Mouse (Mus musculus) forebrain, embryonic 16.5 days (tissue): Measurements from ENCODE around the gene Syt9. TPM values are rescaled to one million over a fixed set of nuclear protein-coding genes. Genes with fewer than 3 reads are reported as not detected.

ENCODE experiments used
- ATAC-seq: fragments of 200-750 bp; cut with Nextera tagmentation; 2 replicates; pipeline ENCODE4 v1.8.0; 2017; ENCODE audit warnings: mild to moderate bottlenecking, moderate library complexity
- H3K27ac ChIP-seq: fragments of 300-500 bp; sonication (generic); 2 replicates; pipeline ENCODE4 v1.5.1; 2014; ENCODE audit warnings: low read length, control low read depth
- H3K27me3 ChIP-seq: fragments of 300-500 bp; sonication (generic); replicated peaks from 2 replicates; pipeline ENCODE4 v1.6.1; 2014; ENCODE audit warnings: low read length; ENCODE audit not compliant: control insufficient read depth, insufficient read depth
- H3K36me3 ChIP-seq: fragments of 300-500 bp; sonication (generic); 2 replicates; pipeline ENCODE4 v1.6.1; 2014; ENCODE audit not compliant: control insufficient read depth, insufficient read depth
- H3K4me1 ChIP-seq: fragments of 300-500 bp; sonication (generic); replicated peaks from 2 replicates; pipeline ENCODE4 v1.6.1; 2014; ENCODE audit warnings: low read length; ENCODE audit not compliant: control insufficient read depth, insufficient read depth
- H3K4me2 ChIP-seq: fragments of 300-500 bp; sonication (generic); 2 replicates; pipeline ENCODE4 v1.6.1; 2014; ENCODE audit warnings: mild to moderate bottlenecking, low read length, control low read depth
- H3K4me3 ChIP-seq: fragments of 300-500 bp; sonication (generic); replicated peaks from 2 replicates; pipeline ENCODE4 v1.5.1; 2014; ENCODE audit warnings: mild to moderate bottlenecking, low read length, control low read depth
- H3K9ac ChIP-seq: fragments of 300-500 bp; sonication (generic); replicated peaks from 2 replicates; pipeline ENCODE4 v1.6.1; 2014; ENCODE audit warnings: low read depth, low read length, control low read depth
- H3K9me3 ChIP-seq: fragments of 300-500 bp; sonication (generic); 2 replicates; pipeline ENCODE4 v1.6.1; 2016; ENCODE audit warnings: low read length; ENCODE audit not compliant: control insufficient read depth
- WGBS: fragments of 180-500 bp; shearing (Covaris S2); extraction: QIAGEN DNeasy Blood & Tissue Kit; methylation state at CpG from one replicate; pipeline ENCODE4 v1.1.7; 2014; 5-methylcytosine and 5-hydroxymethylcytosine counted together
- polyA plus RNA-seq: library from polyadenylated mRNA; unstranded; fragments of >200 nt; fragmentation: Nextera tagmentation; extraction: Ambion mirVana; gene quantifications from 2 replicates; pipeline ENCODE4 v1.2.1, GENCODE M21; 2015

Gene Syt9
- polyA plus RNA-seq, 1 experiment from 2014 or later: 8.2 TPM

DNA sequence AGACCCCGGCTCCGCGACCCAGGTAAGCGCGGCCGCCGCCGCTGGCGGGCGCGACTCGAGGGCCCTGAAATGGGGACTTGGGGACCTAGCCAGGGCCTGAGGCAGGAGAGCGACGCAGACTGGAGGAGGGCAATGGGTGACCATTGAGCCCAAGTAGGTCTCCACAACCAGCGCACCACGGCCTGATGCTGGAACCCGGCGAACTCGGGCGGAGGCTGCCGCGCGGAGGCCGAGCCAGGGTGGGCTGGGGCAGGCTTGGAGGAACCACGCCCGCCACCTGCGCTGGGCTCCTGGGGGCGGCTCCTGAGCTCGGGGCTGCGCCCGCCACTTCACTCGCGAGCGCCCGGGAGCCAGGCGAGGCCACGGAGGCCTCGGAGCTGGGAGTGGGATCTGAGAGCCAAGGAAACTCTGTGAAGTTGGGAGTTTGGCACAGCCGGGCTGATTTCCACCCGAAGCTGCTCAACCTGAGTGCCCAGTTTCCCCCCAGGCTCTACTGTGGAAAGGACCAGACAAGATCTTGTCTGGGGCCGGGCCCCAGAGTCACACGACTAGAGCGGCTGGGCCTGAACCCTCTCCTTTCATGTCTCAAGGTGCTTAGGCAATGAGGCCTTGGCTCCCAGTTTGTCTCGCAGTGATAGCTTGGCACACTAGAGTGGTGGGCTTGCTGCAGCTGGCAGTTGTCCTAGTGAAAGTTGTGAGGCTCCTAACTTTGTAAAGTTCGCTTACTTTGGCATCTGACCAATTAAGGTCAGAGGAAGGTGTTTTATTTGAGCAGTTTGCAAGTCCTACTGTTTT is 795 bp downstream of the Syt9 start:
- Histone ChIP-seq H3K27me3 (peaks cover 2% of the 10 kb centered on the region; the same call in 1 of the 2 replicates), H3K27ac (no peak overlapping the region), H3K9me3 (no peaks in the 10 kb centered on the region), H3K4me1 (peaks cover 11% of the 10 kb centered on the region), H3K4me3 (peak overlapping the region; percentile 75), H3K9ac (peak overlapping the region; percentile 71), H3K4me2 (peak overlapping the region; percentile 97), H3K36me3 (no peaks in the 10 kb centered on the region)
- ATAC-seq: peak; percentile 45
- 1% methylated on average over 44 of the region's 45 CpGs for WGBS

DNA sequence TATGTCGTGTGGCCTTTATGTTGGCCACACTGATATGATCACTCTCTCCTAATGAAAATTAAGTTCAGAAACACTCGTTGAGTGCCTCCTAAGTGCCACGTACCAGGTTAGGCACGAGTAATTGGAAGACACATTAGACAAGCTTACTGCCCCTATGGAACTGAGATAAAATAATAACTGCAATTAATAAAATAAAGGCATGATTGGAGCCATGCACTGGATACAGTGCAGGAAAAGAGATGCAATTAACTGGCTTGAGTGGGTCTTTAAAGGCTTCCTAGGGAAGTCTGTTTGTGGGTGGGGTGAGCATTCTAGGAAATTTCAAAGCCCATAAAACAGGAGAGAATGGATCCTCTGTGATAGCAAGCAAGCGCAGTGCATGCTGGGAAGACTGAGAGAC is 10.0 kb downstream of the Syt9 start:
- no peak overlapping the region for H3K27ac ChIP-seq
- ATAC-seq: no peak
- H3K36me3 ChIP-seq: no peaks in the 10 kb centered on the region
- no peaks in the 10 kb centered on the region for H3K27me3 ChIP-seq
- WGBS: 74% methylated on average over 5 of the region's 5 CpGs
- no peak overlapping the region for H3K9ac ChIP-seq
- no peak overlapping the region for H3K4me3 ChIP-seq
- no peak overlapping the region for H3K4me2 ChIP-seq
- H3K9me3 ChIP-seq: no peaks in the 10 kb centered on the region
- no peaks in the 10 kb centered on the region for H3K4me1 ChIP-seq

DNA sequence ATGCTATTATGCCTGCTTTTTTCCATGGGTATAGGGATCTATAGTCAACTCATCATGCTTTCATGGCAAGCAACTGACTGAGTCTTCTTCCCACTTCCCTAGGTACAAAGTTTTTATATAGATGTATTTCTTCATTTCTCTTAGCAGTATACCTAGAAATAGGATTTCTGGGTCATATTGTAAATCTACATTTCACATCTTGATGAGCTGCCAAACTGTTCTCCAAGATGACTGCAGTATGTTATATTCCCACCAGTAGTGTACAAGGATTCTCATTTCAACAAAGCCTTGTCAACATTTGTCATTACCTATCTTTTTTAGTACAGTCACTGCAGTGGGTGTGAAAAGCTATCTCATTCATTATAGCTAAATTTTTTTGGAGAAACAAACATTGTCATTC is 19.1 kb downstream of the Syt9 start:
- no peak for ATAC-seq
- Histone ChIP-seq H3K9me3 (no peaks in the 10 kb centered on the region), H3K27ac (no peak overlapping the region), H3K4me3 (no peak overlapping the region), H3K27me3 (no peaks in the 10 kb centered on the region), H3K36me3 (no peaks in the 10 kb centered on the region), H3K4me2 (no peak overlapping the region), H3K9ac (no peak overlapping the region), H3K4me1 (peaks cover 3% of the 10 kb centered on the region; the same call in 1 of the 2 replicates)

DNA sequence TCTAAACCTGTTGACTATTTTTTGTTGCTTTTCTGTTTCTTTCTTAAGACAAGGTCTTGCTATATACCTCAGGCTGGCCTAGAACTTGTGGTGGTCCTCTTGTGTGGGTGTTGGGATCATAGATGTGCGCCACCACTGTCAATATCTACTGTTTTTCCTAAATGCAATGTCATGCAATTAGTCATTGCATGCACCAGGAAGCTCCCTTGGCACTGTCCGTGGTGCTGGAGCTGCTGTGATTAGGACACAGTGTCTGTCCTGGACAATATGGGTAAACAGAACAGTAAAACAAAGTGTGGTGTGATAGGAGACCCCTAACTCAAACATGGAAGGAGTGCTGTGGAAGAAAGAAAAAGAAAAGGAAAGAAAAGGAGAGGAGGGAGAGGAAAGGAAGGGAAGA is 22.2 kb downstream of the Syt9 start:
- Histone ChIP-seq H3K4me2 (no peak overlapping the region), H3K9me3 (no peaks in the 10 kb centered on the region), H3K4me1 (peaks cover 3% of the 10 kb centered on the region; the same call in 1 of the 2 replicates), H3K27ac (no peak overlapping the region), H3K9ac (no peak overlapping the region), H3K27me3 (no peaks in the 10 kb centered on the region), H3K36me3 (no peaks in the 10 kb centered on the region), H3K4me3 (no peak overlapping the region)
- no peak for ATAC-seq
- 73% methylated on average over 2 of the region's 2 CpGs for WGBS

DNA sequence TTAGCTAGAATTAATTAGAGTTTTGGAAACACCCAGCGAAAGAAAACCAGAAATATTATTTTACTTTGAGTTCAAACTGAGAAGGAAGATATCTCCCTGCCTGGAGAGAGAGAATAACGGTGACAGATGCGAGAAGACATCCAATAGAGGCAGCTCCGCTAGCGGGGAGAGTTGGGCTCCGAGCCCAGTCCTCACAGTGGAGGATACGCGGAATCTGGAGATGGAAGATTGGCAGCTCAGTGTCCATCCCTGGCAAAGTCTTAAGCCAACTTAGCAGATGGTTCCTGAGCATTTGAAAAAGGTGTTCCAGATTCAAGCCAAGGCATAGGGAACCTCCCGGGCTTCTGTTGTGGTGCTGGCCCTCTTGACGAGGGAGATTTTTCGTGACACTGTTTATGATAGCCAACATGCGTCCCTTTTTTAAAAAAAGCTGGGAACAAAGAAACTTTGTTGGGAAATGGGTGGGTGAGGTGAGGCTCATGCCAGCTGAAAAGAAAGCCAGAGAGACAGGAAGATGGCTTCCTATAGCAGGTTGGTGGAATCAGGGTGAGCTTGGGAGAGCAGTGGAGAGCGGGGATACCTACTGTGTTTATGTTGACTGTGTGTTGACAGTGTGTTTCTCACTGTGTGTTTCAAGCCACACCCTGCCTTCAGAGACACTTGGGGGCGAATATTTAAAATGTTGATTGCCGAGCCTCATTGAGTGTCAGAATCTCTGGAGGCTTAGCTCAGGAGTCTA is 29.7 kb downstream of the Syt9 start:
- Histone ChIP-seq H3K4me3 (no peak overlapping the region), H3K9ac (no peak overlapping the region), H3K27me3 (no peaks in the 10 kb centered on the region), H3K4me2 (no peak overlapping the region), H3K9me3 (no peaks in the 10 kb centered on the region), H3K4me1 (no peaks in the 10 kb centered on the region), H3K27ac (no peak overlapping the region), H3K36me3 (no peaks in the 10 kb centered on the region)
- peak; percentile 77 for ATAC-seq
- 63% methylated on average over 15 of the region's 15 CpGs for whole genome bisulfite sequencing

DNA sequence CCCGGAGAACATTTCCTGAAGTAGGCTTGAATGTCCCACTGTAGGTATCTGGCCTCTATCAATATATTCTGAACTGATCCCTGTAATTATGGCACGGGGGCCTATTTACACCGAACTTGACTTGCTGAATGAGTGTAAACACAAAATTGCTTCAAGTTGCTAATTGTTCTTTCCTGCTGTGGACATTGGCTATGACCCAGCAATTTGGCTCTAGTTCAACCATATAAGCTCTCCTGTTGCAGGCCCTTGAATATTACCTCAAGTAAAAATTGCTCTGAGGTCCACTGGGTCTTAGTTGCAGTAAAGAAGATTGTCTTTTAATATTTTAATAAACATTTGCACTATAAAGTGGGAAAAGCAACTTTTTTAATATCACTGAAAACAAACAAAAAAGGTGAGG is 32.7 kb downstream of the Syt9 start:
- H3K9me3 ChIP-seq: no peaks in the 10 kb centered on the region
- ATAC-seq: no peak
- WGBS: 54% methylated on average over 3 of the region's 3 CpGs
- H3K36me3 ChIP-seq: no peaks in the 10 kb centered on the region
- H3K27ac ChIP-seq: no peak overlapping the region
- H3K4me2 ChIP-seq: no peak overlapping the region
- no peaks in the 10 kb centered on the region for H3K27me3 ChIP-seq
- no peak overlapping the region for H3K4me3 ChIP-seq
- H3K9ac ChIP-seq: no peak overlapping the region
- H3K4me1 ChIP-seq: no peaks in the 10 kb centered on the region

DNA sequence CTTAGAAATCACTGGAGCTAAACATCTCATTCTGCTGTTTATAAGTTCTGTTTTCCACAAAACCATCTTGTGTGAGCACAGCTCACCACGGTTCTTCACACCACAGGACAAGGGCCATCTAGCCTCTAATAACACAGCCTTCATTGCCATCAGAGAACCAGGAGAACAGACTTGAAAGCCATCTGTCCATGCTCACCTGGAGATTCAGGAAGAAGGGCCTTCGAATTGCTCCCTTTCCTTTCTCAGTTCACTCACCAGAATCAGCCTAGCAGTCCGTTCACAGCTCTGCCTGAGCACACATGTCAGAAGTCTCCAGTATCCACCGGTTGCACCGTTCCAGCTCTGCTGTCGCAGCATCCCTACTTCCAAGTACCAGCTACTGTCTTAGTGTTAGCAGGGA is 44.4 kb downstream of the Syt9 start:
- no peak overlapping the region for H3K27ac ChIP-seq
- 91% methylated on average over 6 of the region's 6 CpGs for WGBS
- ATAC-seq: no peak
- H3K36me3 ChIP-seq: no peaks in the 10 kb centered on the region
- no peak overlapping the region for H3K9ac ChIP-seq
- no peaks in the 10 kb centered on the region for H3K4me1 ChIP-seq
- no peaks in the 10 kb centered on the region for H3K27me3 ChIP-seq
- no peaks in the 10 kb centered on the region for H3K9me3 ChIP-seq
- H3K4me3 ChIP-seq: no peak overlapping the region
- no peak overlapping the region for H3K4me2 ChIP-seq

DNA sequence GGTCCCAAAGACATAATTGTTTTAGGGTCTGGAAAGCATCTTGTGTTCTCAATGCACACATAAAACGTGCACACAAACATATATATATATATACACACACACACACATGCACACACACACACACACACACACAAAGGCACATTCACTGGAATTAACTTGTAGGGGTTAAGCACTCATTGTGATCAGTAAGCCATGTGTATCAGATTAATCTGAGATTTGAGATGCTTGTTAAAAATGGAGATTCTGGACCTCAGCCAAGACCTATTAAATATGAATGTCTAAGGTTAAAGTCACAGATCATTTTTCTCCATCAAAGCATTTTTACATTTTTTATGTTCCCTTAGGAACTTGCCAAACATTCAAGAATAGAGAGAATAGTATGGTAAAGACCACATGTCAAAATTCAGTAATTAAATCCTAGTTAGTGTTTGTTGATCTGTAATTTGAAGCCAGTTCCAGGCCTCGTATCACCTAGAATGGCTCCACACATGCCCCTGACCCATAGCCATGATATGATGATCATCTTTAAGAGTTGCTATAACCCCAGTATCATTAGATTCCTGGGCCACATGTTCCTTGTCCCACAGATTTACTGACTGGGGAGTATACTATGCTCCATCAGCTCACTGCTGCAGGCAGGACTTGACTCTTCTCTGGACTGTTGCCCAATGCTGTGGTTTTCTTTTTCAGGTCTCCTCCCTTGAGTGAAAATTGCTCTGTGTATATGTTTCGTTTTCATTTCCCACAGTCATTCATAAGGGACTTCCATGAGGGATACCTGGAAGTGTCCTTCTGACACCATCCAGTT is 46.7 kb downstream of the Syt9 start:
- H3K27ac ChIP-seq: no peak overlapping the region
- ATAC-seq: no peak
- no peaks in the 10 kb centered on the region for H3K36me3 ChIP-seq
- WGBS: 67% methylated on average over 3 of the region's 3 CpGs
- no peak overlapping the region for H3K9ac ChIP-seq
- H3K4me2 ChIP-seq: no peak overlapping the region
- no peaks in the 10 kb centered on the region for H3K9me3 ChIP-seq
- no peak overlapping the region for H3K4me3 ChIP-seq
- H3K27me3 ChIP-seq: no peaks in the 10 kb centered on the region
- no peaks in the 10 kb centered on the region for H3K4me1 ChIP-seq

DNA sequence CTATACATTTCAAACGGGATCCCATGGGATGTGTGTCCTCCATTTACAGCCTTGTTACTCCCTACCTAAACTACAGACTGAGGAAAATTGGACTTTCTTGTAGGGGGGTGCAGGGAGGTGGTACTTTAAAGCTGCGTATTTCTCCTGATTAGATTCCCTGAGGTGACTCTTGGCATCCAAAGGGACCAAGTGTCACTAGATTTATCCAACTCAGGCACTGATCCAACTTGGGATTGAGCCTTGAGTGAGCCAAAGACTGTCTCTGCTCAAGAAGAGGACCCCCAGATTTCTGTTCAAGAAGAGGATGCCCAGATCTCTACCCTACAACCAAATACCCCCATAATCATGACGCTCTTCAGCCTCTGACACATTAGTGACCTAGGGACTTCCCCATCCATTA is 66.9 kb downstream of the Syt9 start:
- H3K27ac ChIP-seq: no peak overlapping the region
- H3K4me1 ChIP-seq: no peaks in the 10 kb centered on the region
- no peak overlapping the region for H3K9ac ChIP-seq
- H3K4me2 ChIP-seq: no peak overlapping the region
- no peak for ATAC-seq
- no peaks in the 10 kb centered on the region for H3K9me3 ChIP-seq
- no peak overlapping the region for H3K4me3 ChIP-seq
- 90% methylated on average over 3 of the region's 3 CpGs for WGBS
- no peaks in the 10 kb centered on the region for H3K27me3 ChIP-seq
- H3K36me3 ChIP-seq: no peaks in the 10 kb centered on the region
